Mouse (Mus musculus) inflammation-experienced regulatory T-cells, adult 6 months (primary cell): ENCODE results near the gene Mcrip2. TPM values are rescaled to one million over a fixed set of nuclear protein-coding genes. Genes with fewer than 3 reads are reported as not detected.

Source experiments
- polyA plus RNA-seq, 3 experiments: library from polyadenylated mRNA; unstranded; fragments of 100-300 nt; shearing (Covaris generic); gene quantifications; one replicate each; pipeline ENCODE4 v1.2.1; 2017

The Mcrip2 gene
- polyA plus RNA-seq, 3 experiments from 2014 or later, result 2.5 to 3.9 (median 3.5) TPM

Other genes starting within 250 kb of the Mcrip2 start
- gene Gng13, start 151.6 kb downstream of the Mcrip2 start, polyA plus RNA-seq, result not detected
- gene Chtf18, start 141.3 kb downstream of the Mcrip2 start, polyA plus RNA-seq, result 10 to 100 TPM in 1 of 3 experiments, 1 to 10 TPM in 2; 1.4 to 12.9 (median 3.9) TPM
- 10 to 100 TPM in 2 of 3 experiments, 1 to 10 TPM in 1; 8.6 to 12.5 (median 11.2) TPM for gene Rpusd1, start 141.1 kb downstream of the Mcrip2 start, polyA plus RNA-seq
- gene Mslnl, start 132.7 kb downstream of the Mcrip2 start, polyA plus RNA-seq, result not detected
- not detected for gene Msln, start 114.4 kb downstream of the Mcrip2 start, polyA plus RNA-seq
- 10 to 100 TPM; 16.4 to 18.4 (median 17.0) TPM for gene Narfl, start 95.0 kb downstream of the Mcrip2 start, polyA plus RNA-seq
- gene Haghl, start 83.1 kb downstream of the Mcrip2 start, polyA plus RNA-seq, result 10 to 100 TPM; 23.1 to 41.8 (median 31.1) TPM
- gene Ccdc78, start 82.2 kb downstream of the Mcrip2 start, polyA plus RNA-seq, result under 1 TPM in 2 of 3 experiments, not detected in 1; 0.50 to 0.75 TPM
- 100 to 1,000 TPM; 158 to 288 (median 193) TPM for gene Fam173a, start 75.9 kb downstream of the Mcrip2 start, polyA plus RNA-seq
- gene AC134908.4, start 73.1 kb downstream of the Mcrip2 start, polyA plus RNA-seq, result not detected
- gene Metrn, start 71.6 kb downstream of the Mcrip2 start, polyA plus RNA-seq, result 1 to 10 TPM; 3.3 to 5.7 (median 5.6) TPM
- gene Fbxl16, start 59.7 kb downstream of the Mcrip2 start, polyA plus RNA-seq, result not detected
- 10 to 100 TPM; 13.8 to 23.4 (median 19.3) TPM for gene Wdr24, start 45.1 kb downstream of the Mcrip2 start, polyA plus RNA-seq
- gene Jmjd8, start 39.9 kb downstream of the Mcrip2 start, polyA plus RNA-seq, result 10 to 100 TPM; 12.5 to 26.2 (median 23.9) TPM
- gene Stub1, start 35.4 kb downstream of the Mcrip2 start, polyA plus RNA-seq, result 10 to 100 TPM; 60.7 to 79.7 (median 78.2) TPM
- 1 to 10 TPM in 1 of 3 experiments, not detected in 2; 1.7 TPM for gene Rhbdl1, start 31.5 kb downstream of the Mcrip2 start, polyA plus RNA-seq
- 1 to 10 TPM in 1 of 3 experiments, under 1 TPM in 2; 0.26 to 1.1 (median 0.67) TPM for gene Gm20683, start 27.0 kb downstream of the Mcrip2 start, polyA plus RNA-seq
- 10 to 100 TPM; 21.2 to 32.3 (median 23.4) TPM for gene Rhot2, start 23.9 kb downstream of the Mcrip2 start, polyA plus RNA-seq
- 1 to 10 TPM; 3.3 to 7.0 (median 6.8) TPM for gene Wdr90, start 7.3 kb downstream of the Mcrip2 start, polyA plus RNA-seq
- gene Mettl26, start 6.3 kb upstream of the Mcrip2 start, polyA plus RNA-seq, result 100 to 1,000 TPM in 1 of 3 experiments, 10 to 100 TPM in 2; 91.1 to 121 (median 98.2) TPM
- gene Wfikkn1, start 12.1 kb upstream of the Mcrip2 start, polyA plus RNA-seq, result 1 to 10 TPM in 2 of 3 experiments, under 1 TPM in 1; 0.93 to 1.9 (median 1.4) TPM
- 1 to 10 TPM; 6.0 to 7.9 (median 7.5) TPM for gene Rab40c, start 51.0 kb upstream of the Mcrip2 start, polyA plus RNA-seq
- 10 to 100 TPM; 22.0 to 28.6 (median 27.4) TPM for gene Pigq, start 76.2 kb upstream of the Mcrip2 start, polyA plus RNA-seq
- gene Nhlrc4, start 76.2 kb upstream of the Mcrip2 start, polyA plus RNA-seq, result not detected
- not detected for gene A930017K11Rik, start 83.8 kb upstream of the Mcrip2 start, polyA plus RNA-seq
- 1 to 10 TPM; 5.6 to 6.0 (median 5.7) TPM for gene Capn15, start 117.0 kb upstream of the Mcrip2 start, polyA plus RNA-seq
- gene Rab11fip3, start 200.8 kb upstream of the Mcrip2 start, polyA plus RNA-seq, result 1 to 10 TPM; 1.6 to 3.0 (median 2.7) TPM
- gene Decr2, start 221.6 kb upstream of the Mcrip2 start, polyA plus RNA-seq, result 10 to 100 TPM; 14.2 to 26.5 (median 21.7) TPM
- 1 to 10 TPM in 1 of 3 experiments, under 1 TPM in 2; 0.39 to 1.0 (median 0.52) TPM for gene Nme4, start 226.8 kb upstream of the Mcrip2 start, polyA plus RNA-seq
- 1 to 10 TPM; 6.0 to 8.5 (median 6.3) TPM for gene Tmem8, start 244.5 kb upstream of the Mcrip2 start, polyA plus RNA-seq